Mouse (Mus musculus) limb, embryonic 15.5 days (tissue): ENCODE results near the gene Fkbpl. TPM values are rescaled to one million over a fixed set of nuclear protein-coding genes. Genes with fewer than 3 reads are reported as not detected.

Experiments used
- ATAC-seq: fragments of 200-750 bp; cut with Nextera tagmentation; 2 replicates; pipeline ENCODE4 v1.8.0; 2017; ENCODE audit warnings: low read depth, moderate TSS enrichment; ENCODE audit not compliant: insufficient number of reproducible peaks, low FRiP score, low TSS enrichment
- H3K27ac ChIP-seq: fragments of 300-500 bp; sonication (generic); 2 replicates; pipeline ENCODE4 v1.5.1; 2015; ENCODE audit warnings: moderate library complexity, mild to moderate bottlenecking, inconsistent platforms
- H3K27me3 ChIP-seq: fragments of 300-500 bp; sonication (generic); 2 replicates; pipeline ENCODE4 v1.6.1; 2015; ENCODE audit warnings: inconsistent platforms
- H3K36me3 ChIP-seq: fragments of 300-500 bp; sonication (generic); 2 replicates; pipeline ENCODE4 v1.6.1; 2015; ENCODE audit warnings: inconsistent platforms
- H3K4me1 ChIP-seq: fragments of 300-500 bp; sonication (generic); 2 replicates; pipeline ENCODE4 v1.6.1; 2015; ENCODE audit warnings: inconsistent platforms
- H3K4me2 ChIP-seq: fragments of 300-500 bp; sonication (generic); 2 replicates; pipeline ENCODE4 v1.6.1; 2015; ENCODE audit warnings: mild to moderate bottlenecking, inconsistent platforms
- H3K4me3 ChIP-seq: fragments of 300-500 bp; sonication (generic); 2 replicates; pipeline ENCODE4 v1.5.1; 2015; ENCODE audit warnings: mild to moderate bottlenecking, inconsistent platforms
- H3K9ac ChIP-seq: fragments of 300-500 bp; sonication (generic); 2 replicates; pipeline ENCODE4 v1.6.1; 2015; ENCODE audit warnings: inconsistent platforms
- H3K9me3 ChIP-seq: fragments of 300-500 bp; sonication (generic); 2 replicates; pipeline ENCODE4 v1.6.1; 2016; ENCODE audit warnings: inconsistent platforms
- WGBS: fragments of 180-500 bp; shearing (Covaris S2); methylation state at CpG from one replicate; pipeline ENCODE4 v1.1.7; 2015; 5-methylcytosine and 5-hydroxymethylcytosine counted together
- polyA plus RNA-seq: library from polyadenylated mRNA; unstranded; fragments of >200 nt; fragmentation: Nextera tagmentation; extraction: Ambion mirVana; gene quantifications from 2 replicates; pipeline ENCODE4 v1.2.1, GENCODE M21; 2015

Gene Fkbpl
- 15.5 and 17.1 TPM in 2 replicates for polyA plus RNA-seq

DNA sequence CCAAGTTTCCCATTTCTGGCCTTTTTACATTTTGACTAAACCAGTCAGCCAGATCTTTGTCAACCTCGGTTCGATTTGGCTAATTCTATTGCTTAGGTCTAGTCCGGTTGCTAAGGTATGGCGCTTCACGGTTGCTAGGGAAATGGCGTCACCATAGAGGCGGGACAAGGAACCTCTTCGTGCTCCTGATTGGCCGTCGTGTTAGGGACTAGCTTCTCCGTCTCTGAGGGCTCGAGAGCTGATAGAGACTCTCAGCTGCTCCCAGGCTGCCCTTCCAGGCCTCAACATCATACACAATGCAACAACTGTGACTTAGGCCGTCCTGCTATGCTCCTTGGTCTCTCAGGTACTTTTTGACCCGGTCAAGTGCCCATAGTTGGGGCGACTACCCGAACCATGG, at the start of gene Fkbpl:
TSS of gene Fkbpl (plus strand) at position 157 of the 400 bp plus-strand sequence.
- H3K36me3 ChIP-seq, result peaks cover 10% of the 10 kb centered on the region
- H3K4me1 ChIP-seq, result peaks cover 46% of the 10 kb centered on the region
- WGBS, result under 1% methylated on average over 16 of the region's 16 CpGs
- no peaks in the 10 kb centered on the region for H3K9me3 ChIP-seq
- H3K4me2 ChIP-seq, result peak within 1 kb of the TSS; percentile 72
- peak within 1 kb of the TSS; percentile 58 for H3K9ac ChIP-seq
- peak within 1 kb of the TSS; percentile 78 for H3K27ac ChIP-seq
- H3K4me3 ChIP-seq, result peak within 1 kb of the TSS; percentile 66
- ATAC-seq, result peak; percentile 79
- H3K27me3 ChIP-seq, result no peaks in the 10 kb centered on the region

DNA sequence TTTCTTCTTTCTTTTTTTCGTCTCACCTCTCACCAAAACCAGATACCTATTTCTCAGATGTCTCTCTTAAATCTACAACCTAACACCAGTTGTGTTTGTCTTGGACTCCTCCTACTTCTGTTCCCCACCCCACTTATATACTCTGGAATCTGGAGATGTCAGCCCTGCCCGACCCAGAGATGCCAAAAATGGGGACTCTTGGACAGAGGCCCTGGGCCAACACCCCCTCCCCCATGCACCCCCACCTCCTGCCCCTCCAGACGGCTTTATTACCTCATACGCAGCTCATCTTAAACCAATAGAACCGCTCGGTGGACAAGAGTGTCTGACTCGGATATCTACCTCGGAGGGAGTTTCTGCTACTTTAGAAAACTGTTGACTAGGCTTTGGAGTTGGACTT, 48.5 kb upstream of the Fkbpl start:
- Histone ChIP-seq H3K4me1 (peaks cover 44% of the 10 kb centered on the region), H3K9ac (no peak overlapping the region), H3K27ac (no peak overlapping the region), H3K9me3 (no peaks in the 10 kb centered on the region), H3K36me3 (peaks cover 33% of the 10 kb centered on the region), H3K27me3 (no peaks in the 10 kb centered on the region), H3K4me2 (no peak overlapping the region), H3K4me3 (no peak overlapping the region)
- no peak for ATAC-seq
- WGBS, result 71% methylated on average over 8 of the region's 8 CpGs

DNA sequence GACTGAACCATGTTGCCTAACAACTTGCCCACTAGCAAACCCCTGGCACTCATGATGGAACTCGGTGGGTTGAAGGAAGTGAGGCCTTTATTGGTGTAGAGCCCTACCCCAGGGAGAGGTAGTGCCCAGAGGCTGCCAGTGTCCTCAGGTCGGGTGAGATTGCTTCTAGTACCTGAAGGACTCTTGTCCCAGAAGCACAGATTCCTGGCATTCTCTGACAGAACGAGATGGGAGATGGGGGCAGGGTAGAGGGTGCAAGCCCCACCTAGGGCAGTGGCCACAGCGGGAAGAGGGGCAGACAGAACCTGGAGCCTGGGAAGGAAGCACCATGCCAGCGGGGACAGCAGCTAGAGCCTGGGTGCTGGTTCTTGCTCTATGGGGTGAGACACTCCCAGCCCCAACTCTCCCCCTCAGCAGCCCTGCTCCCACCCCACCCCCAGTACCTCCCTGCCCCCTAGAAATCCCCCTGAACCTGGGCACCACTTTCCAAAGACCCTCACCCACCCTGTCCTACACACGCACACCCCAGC, 46.9 kb upstream of the Fkbpl start, which contains the start of gene Ager:
TSS of gene Ager (plus strand) at position 297 of the 530 bp plus-strand sequence.
- Histone ChIP-seq H3K27me3 (no peaks in the 10 kb centered on the region), H3K4me3 (no peak within 1 kb of the TSS), H3K36me3 (peaks cover 41% of the 10 kb centered on the region), H3K27ac (no peak within 1 kb of the TSS), H3K4me1 (peaks cover 46% of the 10 kb centered on the region), H3K4me2 (no peak within 1 kb of the TSS), H3K9me3 (no peaks in the 10 kb centered on the region), H3K9ac (no peak within 1 kb of the TSS)
- WGBS, result 18% methylated on average over 6 of the region's 6 CpGs
- no peak for ATAC-seq

DNA sequence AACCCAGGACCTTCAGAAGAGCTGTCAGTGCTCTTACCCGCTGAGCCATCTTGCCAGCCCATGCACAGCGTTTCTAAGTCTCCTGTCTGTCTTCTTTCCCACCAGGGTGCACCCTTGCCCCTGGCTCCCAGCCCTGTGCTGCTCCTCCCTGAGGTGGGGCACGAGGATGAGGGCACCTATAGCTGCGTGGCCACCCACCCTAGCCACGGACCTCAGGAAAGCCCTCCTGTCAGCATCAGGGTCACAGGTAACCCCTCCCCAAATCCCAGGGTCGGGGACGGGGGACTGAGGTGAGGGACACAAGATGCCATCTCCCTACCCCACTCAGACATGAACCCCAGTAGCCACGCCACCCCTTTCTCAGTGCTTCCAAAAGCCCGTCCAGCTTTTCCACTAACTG, 44.7 kb upstream of the Fkbpl start:
- Histone ChIP-seq H3K4me1 (peaks cover 42% of the 10 kb centered on the region), H3K9me3 (no peaks in the 10 kb centered on the region), H3K36me3 (peaks cover 35% of the 10 kb centered on the region), H3K4me2 (no peak overlapping the region), H3K27me3 (no peaks in the 10 kb centered on the region), H3K27ac (no peak overlapping the region), H3K9ac (no peak overlapping the region), H3K4me3 (no peak overlapping the region)
- WGBS, result 83% methylated on average over 9 of the region's 9 CpGs
- ATAC-seq, result no peak

DNA sequence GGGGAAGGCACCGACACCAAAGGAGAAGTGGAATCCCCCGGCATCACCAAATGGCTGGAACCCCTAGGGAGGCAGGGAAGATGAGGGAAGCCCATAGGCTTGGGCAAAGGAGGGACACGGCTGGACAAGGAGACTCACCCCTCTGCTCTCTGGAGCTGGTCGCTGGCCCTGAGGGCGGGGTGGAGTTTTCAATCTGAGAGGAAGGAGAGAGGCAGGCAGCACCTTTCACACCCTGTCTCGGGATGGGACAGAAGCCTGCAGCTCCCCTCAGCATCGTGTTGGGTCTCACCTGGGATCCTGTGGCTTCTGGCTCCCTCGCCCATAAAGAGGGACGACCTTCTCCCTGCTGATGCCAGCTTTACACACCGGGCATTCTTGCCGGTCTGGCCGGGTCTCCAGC, 42.8 kb upstream of the Fkbpl start:
- no peak overlapping the region for H3K27ac ChIP-seq
- H3K9ac ChIP-seq, result no peak overlapping the region
- no peak overlapping the region for H3K4me3 ChIP-seq
- 86% methylated on average over 12 of the region's 12 CpGs for WGBS
- no peaks in the 10 kb centered on the region for H3K9me3 ChIP-seq
- peak overlapping the region; percentile 86; the same call in 1 of the 2 replicates for H3K4me2 ChIP-seq
- H3K4me1 ChIP-seq, result peaks cover 42% of the 10 kb centered on the region
- peaks cover 21% of the 10 kb centered on the region for H3K36me3 ChIP-seq
- no peak for ATAC-seq
- H3K27me3 ChIP-seq, result no peaks in the 10 kb centered on the region

DNA sequence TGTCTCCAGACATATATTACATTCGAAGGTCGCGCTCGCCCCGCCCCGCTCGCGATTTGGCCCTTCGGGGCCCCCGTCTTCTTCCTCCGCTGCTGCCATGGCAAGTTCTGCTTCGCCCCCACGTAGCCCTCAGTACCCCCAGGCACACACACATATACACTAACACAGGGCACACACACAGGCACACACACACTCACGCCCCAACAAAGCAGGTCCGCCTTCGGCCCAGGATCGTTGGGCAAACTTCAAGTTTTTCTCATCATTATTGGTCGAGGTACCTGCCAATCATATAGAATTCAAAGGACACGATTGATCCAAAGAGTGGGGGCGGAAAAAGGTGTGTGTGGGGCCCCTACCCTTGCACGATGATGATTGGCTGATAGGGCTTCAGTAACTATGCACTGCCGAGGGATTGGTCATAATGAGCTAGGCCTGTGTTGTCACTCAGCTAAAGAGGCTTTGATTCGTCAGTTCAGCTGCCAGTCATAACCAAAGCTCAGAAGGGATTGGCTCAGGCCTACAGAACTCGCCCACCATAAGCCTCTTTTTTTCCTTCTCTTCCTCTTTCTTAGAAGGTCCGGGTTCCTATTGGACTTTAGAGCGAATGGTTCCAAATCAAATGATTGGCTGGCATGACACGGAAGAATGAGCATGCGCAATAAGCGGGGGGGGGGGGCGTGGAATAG, 41.0 kb upstream of the Fkbpl start, which contains the start of gene Rnf5:
TSS of gene Rnf5 (minus strand) at position 316 of the 686 bp plus-strand sequence.
- peaks cover 51% of the 10 kb centered on the region for H3K4me1 ChIP-seq
- H3K9ac ChIP-seq, result peak within 1 kb of the TSS; percentile 65
- no peaks in the 10 kb centered on the region for H3K9me3 ChIP-seq
- WGBS, result under 1% methylated on average over 30 of the region's 30 CpGs
- peaks cover 28% of the 10 kb centered on the region for H3K36me3 ChIP-seq
- peak; percentile 97 for ATAC-seq
- H3K4me3 ChIP-seq, result peak within 1 kb of the TSS; percentile 84
- peak within 1 kb of the TSS; percentile 89 for H3K27ac ChIP-seq
- H3K4me2 ChIP-seq, result peak within 1 kb of the TSS; percentile 86
- H3K27me3 ChIP-seq, result no peaks in the 10 kb centered on the region

DNA sequence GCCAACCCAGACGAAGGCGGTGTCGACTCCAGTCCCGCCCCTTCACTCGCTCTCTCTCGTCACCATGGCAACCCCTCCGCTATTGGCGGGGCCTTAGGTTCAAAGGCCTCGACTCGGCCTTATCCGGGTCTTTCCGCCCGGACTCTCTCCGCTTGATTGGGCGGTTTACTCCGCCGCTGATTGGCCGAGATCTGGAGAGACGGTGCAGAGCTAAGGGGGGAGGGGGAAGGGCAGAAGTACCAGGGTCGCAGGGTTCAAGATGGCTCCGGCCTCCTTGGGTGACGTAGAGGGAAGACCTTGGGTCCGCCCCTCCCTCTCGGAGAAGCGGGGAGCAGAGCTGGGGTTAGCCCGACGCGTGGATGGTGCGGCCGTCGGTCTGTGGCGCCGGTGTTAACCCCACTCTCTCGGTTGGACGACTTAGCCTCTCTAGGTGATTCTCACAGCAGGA, 40.5 kb upstream of the Fkbpl start, which contains the start of gene Agpat1:
TSS of gene Agpat1 (plus strand) at position 202 of the 448 bp plus-strand sequence.
- H3K9ac ChIP-seq, result peak within 1 kb of the TSS; percentile 65
- H3K27ac ChIP-seq, result peak within 1 kb of the TSS; percentile 89
- H3K4me2 ChIP-seq, result peak within 1 kb of the TSS; percentile 86
- under 1% methylated on average over 35 of the region's 35 CpGs for WGBS
- H3K36me3 ChIP-seq, result peaks cover 28% of the 10 kb centered on the region
- peak; percentile 90 for ATAC-seq
- H3K27me3 ChIP-seq, result no peaks in the 10 kb centered on the region
- peak within 1 kb of the TSS; percentile 84 for H3K4me3 ChIP-seq
- H3K4me1 ChIP-seq, result peaks cover 57% of the 10 kb centered on the region
- no peaks in the 10 kb centered on the region for H3K9me3 ChIP-seq

DNA sequence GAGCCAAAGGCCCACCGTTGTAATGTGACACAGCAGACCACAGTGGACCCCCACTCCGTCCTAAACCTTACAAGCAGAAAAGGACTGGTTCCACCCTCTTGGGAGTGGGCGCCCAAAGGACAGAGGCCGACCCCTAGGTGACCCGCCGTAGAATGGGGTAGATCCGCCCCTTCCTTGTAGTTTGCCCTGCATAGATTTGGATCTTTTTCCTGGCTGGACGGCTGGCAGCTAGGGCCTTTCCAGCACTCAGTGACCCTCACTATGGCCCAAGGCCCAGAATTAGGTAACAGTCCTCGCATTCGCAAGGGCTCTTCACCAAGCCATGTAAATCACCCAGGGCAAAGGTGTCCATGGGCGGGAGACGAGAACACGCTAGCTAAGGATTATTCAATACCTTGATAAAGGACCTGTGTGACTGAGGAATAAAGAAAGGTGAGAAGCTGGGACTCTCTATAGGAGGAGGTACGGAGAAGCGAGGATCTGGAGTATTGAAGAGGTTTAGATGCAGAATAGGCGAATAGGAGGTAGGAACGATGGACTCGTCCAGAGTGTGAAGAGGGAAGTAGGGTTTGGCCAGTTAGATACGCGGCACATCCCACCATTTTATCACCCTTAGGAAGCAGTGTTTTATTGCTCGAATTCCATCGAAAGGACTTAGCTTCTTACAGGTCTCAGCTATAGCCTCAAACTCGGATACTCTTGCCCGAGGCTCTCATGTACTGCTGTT, 39.9 kb upstream of the Fkbpl start:
- no peak for ATAC-seq
- WGBS, result 10% methylated on average over 24 of the region's 24 CpGs
- H3K36me3 ChIP-seq, result peaks cover 28% of the 10 kb centered on the region
- peak overlapping the region; percentile 83 for H3K4me2 ChIP-seq
- no peaks in the 10 kb centered on the region for H3K27me3 ChIP-seq
- H3K9ac ChIP-seq, result peak overlapping the region; percentile 45; the same call in 1 of the 2 replicates
- H3K4me1 ChIP-seq, result peaks cover 57% of the 10 kb centered on the region
- peak overlapping the region; percentile 84 for H3K4me3 ChIP-seq
- H3K27ac ChIP-seq, result peak overlapping the region; percentile 89
- no peaks in the 10 kb centered on the region for H3K9me3 ChIP-seq

DNA sequence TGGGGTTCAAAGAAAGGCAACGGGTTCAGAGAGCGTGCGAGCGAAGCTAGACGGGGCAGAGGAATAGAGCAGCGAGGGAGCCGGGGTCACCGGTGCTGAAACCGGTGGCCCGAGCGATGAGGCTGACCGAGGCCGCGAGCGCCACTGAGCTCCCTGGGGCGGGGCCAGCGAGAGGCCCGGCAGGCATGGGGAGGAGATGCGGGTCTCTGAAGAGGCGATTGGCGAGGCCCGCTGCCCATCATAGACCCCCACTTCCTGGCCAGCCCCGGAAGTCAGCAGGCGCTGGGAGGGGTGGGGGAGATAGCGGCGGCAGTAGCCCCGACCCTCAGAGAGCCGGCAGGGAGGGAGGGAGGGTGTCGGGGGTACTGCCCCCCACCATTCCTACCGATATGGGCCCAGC, 39.0 kb upstream of the Fkbpl start:
- Histone ChIP-seq H3K4me2 (peak overlapping the region; percentile 83), H3K9me3 (no peaks in the 10 kb centered on the region), H3K27me3 (no peaks in the 10 kb centered on the region), H3K9ac (peak overlapping the region; percentile 86), H3K27ac (peak overlapping the region; percentile 89), H3K4me1 (peaks cover 53% of the 10 kb centered on the region), H3K4me3 (peak overlapping the region; percentile 84), H3K36me3 (peaks cover 26% of the 10 kb centered on the region)
- under 1% methylated on average over 30 of the region's 30 CpGs for WGBS
- peak; percentile 22; the same call in 1 of the 2 replicates for ATAC-seq

DNA sequence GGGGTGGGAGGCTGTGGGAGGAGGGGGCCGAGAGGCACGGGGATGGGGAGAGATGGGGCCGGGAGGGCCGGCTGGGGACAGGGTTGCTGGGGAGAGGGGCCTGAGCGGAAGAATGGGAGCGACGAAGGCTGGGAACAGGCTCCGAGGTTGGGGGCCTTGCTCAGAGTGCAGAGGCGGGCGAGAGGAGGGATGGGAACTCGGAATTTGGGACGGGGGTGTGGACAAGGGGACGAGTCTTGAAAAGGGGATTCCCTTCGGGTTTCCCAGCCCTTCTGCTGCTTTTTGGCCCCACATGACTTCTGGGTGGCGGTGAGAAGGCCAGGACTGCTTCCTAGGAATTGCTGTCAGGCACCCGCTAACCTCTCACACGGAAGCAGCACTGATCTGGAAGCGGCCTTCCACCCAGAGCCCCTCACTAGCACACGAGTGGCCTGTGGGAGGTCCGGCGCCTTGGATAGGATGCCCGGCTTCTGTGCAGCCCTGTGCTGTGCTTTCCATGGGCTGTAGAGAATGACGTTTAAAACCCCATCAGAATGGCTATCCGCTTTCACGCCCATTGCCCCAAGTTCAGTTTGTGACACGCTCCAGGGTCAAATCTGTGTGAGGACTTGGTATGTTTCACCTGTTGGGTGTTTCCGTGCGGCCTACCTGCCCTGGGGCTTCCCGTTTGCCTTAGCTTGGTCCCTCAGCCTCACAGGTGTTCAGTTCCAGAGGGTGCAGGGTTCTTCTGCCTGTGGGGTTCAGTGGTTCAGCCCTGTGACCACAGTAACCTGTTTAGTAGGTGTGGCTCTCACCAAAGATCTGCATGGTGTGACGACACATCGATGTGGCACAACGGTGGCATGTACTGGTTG, 38.2 kb upstream of the Fkbpl start:
- Histone ChIP-seq H3K4me3 (peak overlapping the region; percentile 84), H3K4me2 (peak overlapping the region; percentile 83), H3K36me3 (peaks cover 28% of the 10 kb centered on the region), H3K9me3 (no peaks in the 10 kb centered on the region), H3K9ac (peak overlapping the region; percentile 86), H3K4me1 (peaks cover 53% of the 10 kb centered on the region), H3K27ac (peak overlapping the region; percentile 89), H3K27me3 (no peaks in the 10 kb centered on the region)
- 13% methylated on average over 32 of the region's 32 CpGs for WGBS
- ATAC-seq, result no peak

DNA sequence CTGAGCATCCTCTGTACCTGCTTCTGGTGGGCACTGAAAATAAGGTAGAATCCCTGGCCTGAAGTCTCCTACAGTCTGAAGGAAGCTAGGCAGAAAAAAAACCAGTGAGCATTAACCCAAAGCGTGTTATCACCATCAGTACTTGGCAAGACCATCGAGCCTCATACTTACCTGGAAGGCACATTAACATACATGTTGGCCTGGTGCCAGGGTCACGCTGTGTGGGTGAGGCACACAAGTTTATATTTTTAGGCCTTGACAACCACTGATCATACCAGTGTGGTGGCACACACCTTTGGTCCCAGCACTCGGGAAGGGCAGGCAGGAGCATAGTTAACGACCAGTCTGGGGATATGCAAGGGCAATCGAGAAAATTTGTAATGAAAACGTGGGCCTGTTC, 36.6 kb upstream of the Fkbpl start:
- H3K4me1 ChIP-seq, result peaks cover 41% of the 10 kb centered on the region
- no peaks in the 10 kb centered on the region for H3K9me3 ChIP-seq
- no peak overlapping the region for H3K4me3 ChIP-seq
- no peak overlapping the region for H3K4me2 ChIP-seq
- H3K27ac ChIP-seq, result no peak overlapping the region
- no peaks in the 10 kb centered on the region for H3K27me3 ChIP-seq
- 67% methylated on average over 7 of the region's 7 CpGs for WGBS
- no peak overlapping the region for H3K9ac ChIP-seq
- ATAC-seq, result no peak
- H3K36me3 ChIP-seq, result peaks cover 38% of the 10 kb centered on the region
